Mouse (Mus musculus) thymus, adult 2 months (tissue): ENCODE data around the gene Irak4.
A peak's percentile ranks its signal among the peaks of the same experiment; 100 is the strongest.

Experiments used
- CTCF ChIP-seq: fragments of 200-500 bp; IDR thresholded peaks from 2 replicates; pipeline ENCODE4 v1.5.1; 2012; ENCODE audit warnings: mild to moderate bottlenecking, control low read depth, low read length, moderate library complexity, borderline replicate concordance; ENCODE audit not compliant: control insufficient read depth, poor library complexity, insufficient read depth; ENCODE audit errors: extremely low read depth
- POLR2A ChIP-seq: fragments of 200-500 bp; IDR thresholded peaks from 2 replicates; pipeline ENCODE4 v1.6.1; 2012; ENCODE audit warnings: mild to moderate bottlenecking, low read length, control low read depth, moderate library complexity; ENCODE audit not compliant: control insufficient read depth, poor library complexity, insufficient read depth; ENCODE audit errors: extremely low read depth

- TF ChIP-seq CTCF (0 out of 2 replicates have a peak, but pooled peaks have one; percentile 41), POLR2A (peak; percentile 80)
These were observed 46.0 kb downstream of the Irak4 start, which contains the start of gene Twf1 for GRCm38 (mm10) chr15:94589219-94590075.
